Comparison of ENCODE assay signal across 35 mouse cellular contexts in the genomic region with DNA sequence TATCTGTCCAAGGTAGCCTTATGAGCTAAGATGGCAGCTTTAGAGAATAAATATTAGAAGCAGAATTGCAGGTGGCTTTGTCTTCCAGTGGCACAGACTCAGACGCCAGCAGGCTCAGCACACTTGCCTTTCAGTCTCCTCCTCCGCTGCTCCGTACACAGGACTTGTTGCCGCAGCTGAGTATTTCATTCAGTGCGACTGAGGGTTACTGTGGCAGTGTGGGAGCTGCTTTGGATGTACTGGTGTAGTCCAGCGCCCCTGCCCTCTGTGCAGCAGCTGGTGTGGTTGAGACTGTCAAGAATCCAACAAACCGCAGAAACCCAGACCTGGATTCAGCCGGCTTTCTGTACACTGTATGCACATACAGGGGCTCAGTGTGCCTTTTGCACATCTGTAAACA. TPM values are rescaled to one million over a fixed set of nuclear protein-coding genes. Genes with fewer than 3 reads are reported as not detected.
"Had no signal": no experiment of that assay in that cellular context is flagged by ENCODE, and none has a peak within 500 bp of the region (broad histone marks: within the 10 kb centered on the region; RNA-seq: fewer than 3 reads in every experiment).

No protein-coding gene starts in this region.

- H3K4me2 ChIP-seq: heart, embryonic 12.5 days; hindbrain, embryonic 12.5 days; hindbrain, embryonic 14.5 days; intestine, embryonic 15.5 days; limb, embryonic 12.5 days; liver, embryonic 11.5 days; liver, embryonic 13.5 days; liver, embryonic 15.5 days had no signal

- ATAC-seq: inflammation-experienced regulatory T-cells, adult 6 months; intestine, embryonic 15.5 days; intestine, postnatal 0 days had no signal

- H3K9me3 ChIP-seq: heart, embryonic 10.5 days; heart, embryonic 12.5 days; hindbrain, embryonic 10.5 days; hindbrain, embryonic 12.5 days; intestine, embryonic 15.5 days; limb, embryonic 10.5 days; limb, embryonic 12.5 days; liver, embryonic 13.5 days; liver, embryonic 15.5 days had no signal

- H3K9ac ChIP-seq: heart, embryonic 12.5 days; hindbrain, embryonic 12.5 days; hindbrain, embryonic 14.5 days; intestine, embryonic 15.5 days; limb, embryonic 12.5 days; liver, embryonic 13.5 days; liver, embryonic 15.5 days had no signal

- H3K27me3 ChIP-seq: heart, embryonic 12.5 days; hindbrain, embryonic 12.5 days; intestine, embryonic 15.5 days; limb, embryonic 12.5 days; liver, embryonic 13.5 days; liver, embryonic 15.5 days had no signal

- H3K4me1 ChIP-seq: heart, embryonic 10.5 days; heart, embryonic 12.5 days; hindbrain, embryonic 10.5 days; hindbrain, embryonic 12.5 days; intestine, embryonic 15.5 days; limb, embryonic 10.5 days; limb, embryonic 12.5 days; liver, embryonic 13.5 days; liver, embryonic 15.5 days had no signal

- H3K4me3 ChIP-seq: gastrocnemius, adult 2 months; heart, embryonic 10.5 days; heart, embryonic 12.5 days; hindbrain, embryonic 10.5 days; hindbrain, embryonic 12.5 days; intestine, embryonic 15.5 days; left cerebral cortex, adult 2 months; limb, embryonic 10.5 days; limb, embryonic 12.5 days; liver, embryonic 13.5 days; liver, embryonic 15.5 days had no signal

- H3K27ac ChIP-seq: gastrocnemius, adult 2 months; heart, embryonic 10.5 days; hindbrain, embryonic 10.5 days; hindbrain, embryonic 12.5 days; hindbrain, embryonic 14.5 days; intestine, embryonic 15.5 days; left cerebral cortex, adult 2 months; limb, embryonic 10.5 days; limb, embryonic 12.5 days; liver, embryonic 13.5 days; liver, embryonic 15.5 days had no signal

- DNase-seq: gastrocnemius, adult 2 months; gastrocnemius, postnatal 10 days; gastrocnemius, postnatal 25 days; heart, adult 18-20 months; heart, postnatal 10 days; heart, postnatal 4 days; kidney, adult 18-20 months; kidney, adult 8-10 months; kidney, postnatal 10 days; kidney, postnatal 25 days; kidney, postnatal 4 days; layer of hippocampus, adult 9-11 months; liver; liver, embryonic 13.5 days had no signal

RNA-seq across cellular contexts. Expression of a gene that starts 18.7 kb away (rescaled TPM):
- total RNA-seq: gastrocnemius, adult 2 months; gastrocnemius, postnatal 25 days; granulocyte monocyte progenitor cell, adult 5-6 weeks; layer of hippocampus, adult 8-10 months; layer of hippocampus, postnatal 14 days; left cerebral cortex, adult 2 months; left cerebral cortex, postnatal 14 days; left cerebral cortex, postnatal 36 days had no signal
- polyA plus RNA-seq: hindbrain, embryonic 12.5 days; hindbrain, embryonic 14.5 days; inflammation-experienced regulatory T-cells, adult 6 months; limb, embryonic 10.5 days had no signal

RNA-seq across cellular contexts. Expression of a gene that starts 45.7 kb away (rescaled TPM):
- total RNA-seq: gastrocnemius, adult 2 months; gastrocnemius, postnatal 25 days; granulocyte monocyte progenitor cell, adult 5-6 weeks; heart, postnatal 10 days; heart, postnatal 4 days; left cerebral cortex, adult 2 months; left cerebral cortex, postnatal 14 days; left cerebral cortex, postnatal 36 days had no signal
- polyA plus RNA-seq: heart, embryonic 10.5 days; heart, embryonic 12.5 days; heart, embryonic 14.5 days; heart, embryonic 16.5 days; hindbrain, embryonic 10.5 days; hindbrain, embryonic 12.5 days; hindbrain, embryonic 14.5 days; intestine, postnatal 0 days; kidney, embryonic 14.5 days; limb, embryonic 10.5 days; limb, embryonic 12.5 days had no signal
